Mouse (Mus musculus) cerebellum, adult (tissue): ENCODE data around the gene Smok3b.
"Not testable (repeated sequence)": the region's sequence is repeated elsewhere in the genome, so short reads cannot be mapped to it uniquely, and the experiment has no call there.

Experiments
- ATAC-seq: cut with Nextera tagmentation; 2 replicates; pipeline ENCODE4 v1.9.2; 2017; ENCODE audit warnings: mild to moderate bottlenecking, moderate library complexity, mixed read lengths; ENCODE audit not compliant: insufficient number of reproducible peaks, low FRiP score, low TSS enrichment

Gene Smok3b

GRCm38 (mm10) chr5:138020961-138021479, at the start of gene Smok3b, which contains the start of gene Smok3a:
Smok3b (plus strand) TSS chr5:138021429.
Smok3a (plus strand) TSS chr5:138021261.
- not testable (repeated sequence) for ATAC-seq

- ATAC-seq: no peak
These were observed 48.1 kb upstream of the Smok3b start for GRCm38 (mm10) chr5:137973161-137973560.

GRCm38 (mm10) chr5:137973738-137974137, 47.5 kb upstream of the Smok3b start:
- no peak for ATAC-seq

GRCm38 (mm10) chr5:137974724-137975123, 46.5 kb upstream of the Smok3b start:
- ATAC-seq: no peak

- no peak for ATAC-seq
These were observed 45.8 kb upstream of the Smok3b start for GRCm38 (mm10) chr5:137975434-137975833.

- no peak for ATAC-seq
These were observed 43.9 kb upstream of the Smok3b start for GRCm38 (mm10) chr5:137977291-137977690.

- no peak for ATAC-seq
These were observed 42.1 kb upstream of the Smok3b start for GRCm38 (mm10) chr5:137979081-137979480.

- no peak for ATAC-seq
These were observed 39.9 kb upstream of the Smok3b start, which contains the start of gene Azgp1 for GRCm38 (mm10) chr5:137981300-137981699. Azgp1 (plus strand) TSS chr5:137981520.

- no peak for ATAC-seq
These were observed 34.9 kb upstream of the Smok3b start for GRCm38 (mm10) chr5:137986351-137986750.

- ATAC-seq: no peak
These were observed 11.8 kb upstream of the Smok3b start for GRCm38 (mm10) chr5:138009437-138009836.

GRCm38 (mm10) chr5:138012382-138012781, 8.8 kb upstream of the Smok3b start:
- no peak for ATAC-seq

GRCm38 (mm10) chr5:138016530-138016929, 4.7 kb upstream of the Smok3b start:
- ATAC-seq: no peak

GRCm38 (mm10) chr5:138016997-138017396, 4.2 kb upstream of the Smok3b start:
- no peak for ATAC-seq

GRCm38 (mm10) chr5:138019577-138019976, 1.7 kb upstream of the Smok3b start:
- ATAC-seq: not testable (repeated sequence)

- not testable (repeated sequence) for ATAC-seq
These were observed 31.7 kb downstream of the Smok3b start, which contains the start of gene Smok3c for GRCm38 (mm10) chr5:138052894-138053293. Smok3c (plus strand) TSS chr5:138053194.

GRCm38 (mm10) chr5:138073803-138074202, 52.6 kb downstream of the Smok3b start:
- no peak for ATAC-seq

- ATAC-seq: no peak
These were observed 54.5 kb downstream of the Smok3b start for GRCm38 (mm10) chr5:138075684-138076083.

GRCm38 (mm10) chr5:138076148-138076547, 54.9 kb downstream of the Smok3b start:
- no peak for ATAC-seq

GRCm38 (mm10) chr5:138080456-138080855, 59.2 kb downstream of the Smok3b start:
- ATAC-seq: no peak

- no peak for ATAC-seq
These were observed 60.2 kb downstream of the Smok3b start for GRCm38 (mm10) chr5:138081446-138081845.

GRCm38 (mm10) chr5:138083318-138083900, 62.2 kb downstream of the Smok3b start:
- ATAC-seq: no peak

- no peak for ATAC-seq
These were observed 62.7 kb downstream of the Smok3b start for GRCm38 (mm10) chr5:138083936-138084335.
